Mouse (Mus musculus) hindbrain, embryonic 15.5 days (tissue): ENCODE measurements at regions not wholly inside any gene's neighbourhood (a gene's known extent, or its start where the extent isn't known, plus 50 kb on each side); places are given as distances from the start of the nearest gene placed in this dataset.

ENCODE experiments used
- ATAC-seq: fragments of 200-750 bp; cut with Nextera tagmentation; 2 replicates; pipeline ENCODE4 v1.8.0; 2017; ENCODE audit warnings: low read depth, moderate number of reproducible peaks, moderate TSS enrichment; ENCODE audit not compliant: low FRiP score
- H3K27ac ChIP-seq: fragments of 300-500 bp; sonication (generic); replicated peaks from 2 replicates; pipeline ENCODE4 v1.5.1; 2015; ENCODE audit warnings: mild to moderate bottlenecking, inconsistent platforms
- H3K27me3 ChIP-seq: fragments of 300-500 bp; sonication (generic); 2 replicates; pipeline ENCODE4 v1.6.1; 2015; ENCODE audit warnings: control low read depth, inconsistent platforms
- H3K36me3 ChIP-seq: fragments of 300-500 bp; sonication (generic); 2 replicates; pipeline ENCODE4 v1.6.1; 2015; ENCODE audit warnings: control low read depth, inconsistent platforms
- H3K4me1 ChIP-seq: fragments of 300-500 bp; sonication (generic); replicated peaks from 2 replicates; pipeline ENCODE4 v1.6.1; 2015; ENCODE audit warnings: control low read depth, inconsistent platforms
- H3K4me2 ChIP-seq: fragments of 300-500 bp; sonication (generic); 2 replicates; pipeline ENCODE4 v1.6.1; 2015; ENCODE audit warnings: moderate library complexity, mild to moderate bottlenecking, inconsistent platforms
- H3K4me3 ChIP-seq: fragments of 300-500 bp; sonication (generic); 2 replicates; pipeline ENCODE4 v1.5.1; 2015; ENCODE audit warnings: mild to moderate bottlenecking, inconsistent platforms
- H3K9ac ChIP-seq: fragments of 300-500 bp; sonication (generic); 2 replicates; pipeline ENCODE4 v1.6.1; 2015; ENCODE audit warnings: inconsistent platforms
- H3K9me3 ChIP-seq: fragments of 300-500 bp; sonication (generic); 2 replicates; pipeline ENCODE4 v1.6.1; 2016; ENCODE audit warnings: control low read depth, inconsistent platforms
- WGBS: fragments of 180-500 bp; shearing (Covaris S2); methylation state at CpG from one replicate; pipeline ENCODE4 v1.1.7; 2015; 5-methylcytosine and 5-hydroxymethylcytosine counted together

DNA sequence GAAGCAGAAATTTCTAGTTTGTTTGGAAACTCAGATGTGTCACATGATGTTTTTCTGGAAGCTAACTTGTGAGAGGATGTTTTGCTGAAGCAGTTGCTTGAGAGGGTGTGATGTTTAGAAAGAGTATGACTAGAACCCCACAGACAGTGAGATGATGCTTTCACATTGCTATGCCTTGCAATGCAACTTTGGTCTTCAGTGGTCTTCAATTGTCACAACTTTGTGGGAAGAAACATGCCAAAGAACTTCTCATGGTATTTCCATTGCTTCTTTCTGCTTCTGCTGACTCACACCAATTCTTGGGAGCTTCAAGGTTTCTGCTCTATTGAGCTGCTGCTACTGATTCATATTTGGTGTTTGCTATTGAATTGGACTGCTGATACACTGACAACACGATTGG, 365.3 kb upstream of the Tmem229a start:
- Histone ChIP-seq H3K4me2 (no peak overlapping the region), H3K27ac (no peak overlapping the region), H3K4me3 (no peak overlapping the region), H3K4me1 (no peaks in the 10 kb centered on the region), H3K36me3 (no peaks in the 10 kb centered on the region), H3K9me3 (no peaks in the 10 kb centered on the region), H3K27me3 (no peaks in the 10 kb centered on the region), H3K9ac (no peak overlapping the region)
- ATAC-seq: no peak
- WGBS: 71% methylated on average over 1 of the region's 1 CpGs

DNA sequence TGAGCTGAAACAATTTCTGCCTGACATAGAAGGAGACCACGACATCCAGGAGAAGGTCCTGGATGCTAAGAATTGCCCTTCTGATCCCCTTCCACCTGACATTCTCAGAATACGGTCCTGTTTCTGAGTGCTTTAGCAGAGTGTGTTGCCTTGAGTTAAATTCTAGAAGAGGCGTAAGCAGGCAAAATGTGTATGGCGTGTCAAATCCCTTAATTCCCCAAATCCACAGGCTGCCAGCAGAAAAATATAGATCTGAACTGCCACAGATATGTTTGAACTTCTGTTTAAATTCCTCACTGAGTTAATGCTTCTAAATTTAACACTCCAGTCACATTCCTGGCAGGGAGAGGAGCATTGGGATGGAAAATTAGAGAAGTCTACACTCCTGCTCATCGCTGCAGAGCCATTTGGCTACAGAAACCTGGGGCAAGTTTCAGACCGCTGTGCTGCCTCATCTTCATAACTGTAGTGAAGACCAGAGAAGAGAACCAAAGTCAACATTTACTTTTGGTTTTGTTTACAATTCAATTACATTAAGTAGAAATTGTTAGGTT, 364.3 kb upstream of the Tmem229a start:
- Histone ChIP-seq H3K9me3 (no peaks in the 10 kb centered on the region), H3K4me3 (no peak overlapping the region), H3K36me3 (no peaks in the 10 kb centered on the region), H3K4me1 (no peaks in the 10 kb centered on the region), H3K4me2 (no peak overlapping the region), H3K27ac (no peak overlapping the region), H3K27me3 (no peaks in the 10 kb centered on the region), H3K9ac (no peak overlapping the region)
- 88% methylated on average over 6 of the region's 6 CpGs for WGBS
- no peak for ATAC-seq

DNA sequence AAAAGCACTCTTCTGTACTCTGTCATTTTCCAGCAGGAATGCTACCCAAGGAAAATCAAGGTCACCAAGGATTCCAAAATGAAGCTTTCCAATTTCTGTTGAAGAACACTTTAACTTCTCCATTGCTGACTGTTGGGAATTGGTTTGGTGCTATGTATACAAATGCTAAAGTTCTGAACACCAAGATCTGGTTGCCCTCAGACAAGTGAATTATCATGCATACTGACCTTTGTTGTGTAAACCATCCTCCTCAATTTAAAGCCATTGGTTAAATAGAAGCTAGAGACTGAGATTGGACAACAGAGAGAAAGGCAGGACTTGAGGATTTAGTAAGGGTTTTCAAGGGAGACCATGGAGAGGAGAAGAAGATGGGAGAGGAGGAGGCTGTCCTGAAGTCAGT, 351.4 kb upstream of the Tmem229a start:
- Histone ChIP-seq H3K4me1 (no peaks in the 10 kb centered on the region), H3K9me3 (no peaks in the 10 kb centered on the region), H3K36me3 (no peaks in the 10 kb centered on the region), H3K9ac (no peak overlapping the region), H3K27me3 (no peaks in the 10 kb centered on the region), H3K4me2 (no peak overlapping the region), H3K4me3 (no peak overlapping the region), H3K27ac (no peak overlapping the region)
- no peak for ATAC-seq

DNA sequence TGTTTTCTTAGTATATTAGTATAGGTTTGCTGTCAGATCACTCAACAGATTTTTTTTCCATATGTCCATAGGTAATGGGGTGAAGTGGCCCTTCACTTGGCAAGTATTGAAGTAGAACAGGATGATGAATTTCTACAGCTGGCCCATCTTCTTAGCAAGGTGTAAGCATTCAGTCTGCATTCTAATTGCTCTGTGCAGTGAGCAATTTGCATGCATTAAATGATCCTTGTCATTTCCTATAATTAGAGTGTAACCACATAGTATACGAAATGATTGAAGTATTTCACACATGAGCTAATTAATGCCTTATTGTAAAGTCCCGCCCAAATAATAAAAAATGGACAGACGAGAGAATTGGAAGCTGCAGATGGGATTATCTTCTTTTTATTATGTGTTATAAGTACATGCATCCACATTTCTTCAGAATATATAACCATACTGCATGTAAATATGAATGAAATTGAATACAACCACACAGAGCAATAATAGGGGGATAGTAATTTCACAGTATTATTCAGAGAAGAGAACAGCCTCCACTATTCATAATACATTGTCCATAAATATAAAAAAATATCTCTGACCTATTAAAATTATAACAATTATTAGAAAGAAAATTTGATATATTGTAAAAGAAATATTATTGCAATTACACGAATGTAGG, 348.9 kb upstream of the Tmem229a start:
- no peaks in the 10 kb centered on the region for H3K27me3 ChIP-seq
- H3K4me1 ChIP-seq: no peaks in the 10 kb centered on the region
- no peak overlapping the region for H3K4me3 ChIP-seq
- 68% methylated on average over 4 of the region's 4 CpGs for WGBS
- H3K27ac ChIP-seq: no peak overlapping the region
- no peak overlapping the region for H3K4me2 ChIP-seq
- no peak overlapping the region for H3K9ac ChIP-seq
- H3K36me3 ChIP-seq: no peaks in the 10 kb centered on the region
- no peak for ATAC-seq
- H3K9me3 ChIP-seq: no peaks in the 10 kb centered on the region

DNA sequence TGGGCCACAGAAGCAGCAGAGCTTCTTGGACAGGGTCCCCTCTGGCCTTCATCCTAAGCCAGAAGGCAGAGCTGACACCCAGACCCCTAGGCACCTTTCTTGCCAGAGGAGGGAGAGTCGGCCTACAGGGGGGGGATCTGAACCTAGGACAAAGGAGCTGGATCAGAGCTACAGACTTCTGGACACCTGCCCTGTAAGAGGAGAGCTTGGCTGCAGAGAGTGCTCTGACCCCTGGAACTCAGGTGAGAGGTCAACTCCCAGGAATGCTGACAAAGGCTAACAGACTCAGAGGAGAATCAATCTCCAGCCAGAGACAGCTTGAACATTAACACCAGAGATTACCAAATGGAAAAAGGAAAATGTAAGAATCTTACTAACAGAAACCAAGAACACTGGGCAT, 335.5 kb upstream of the Tmem229a start:
- Histone ChIP-seq H3K4me1 (no peaks in the 10 kb centered on the region), H3K4me3 (no peak overlapping the region), H3K9me3 (no peaks in the 10 kb centered on the region), H3K9ac (no peak overlapping the region), H3K4me2 (no peak overlapping the region), H3K27ac (no peak overlapping the region), H3K36me3 (no peaks in the 10 kb centered on the region), H3K27me3 (no peaks in the 10 kb centered on the region)
- WGBS: 90% methylated on average over 1 of the region's 1 CpGs
- ATAC-seq: no peak

DNA sequence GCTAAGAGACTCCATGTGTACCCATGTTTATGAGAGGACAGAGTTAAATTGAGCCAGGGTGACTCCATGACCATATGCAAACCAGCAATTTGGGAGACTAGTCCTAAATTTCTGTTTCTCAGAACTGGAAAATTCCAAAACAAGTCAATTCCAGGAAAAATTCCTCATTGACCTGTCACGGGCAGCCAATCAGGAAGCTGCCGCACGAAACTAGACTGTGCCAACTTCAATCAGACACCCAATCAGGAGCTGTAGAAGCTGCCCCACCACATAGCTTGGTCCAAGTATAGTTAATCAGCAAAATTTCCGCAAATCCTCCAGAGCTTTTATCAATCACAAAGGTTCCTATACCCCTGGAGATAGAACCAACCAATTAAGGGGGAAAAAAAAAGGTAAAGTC, 331.5 kb upstream of the Tmem229a start:
- no peaks in the 10 kb centered on the region for H3K4me1 ChIP-seq
- H3K4me3 ChIP-seq: no peak overlapping the region
- no peak overlapping the region for H3K4me2 ChIP-seq
- no peak overlapping the region for H3K27ac ChIP-seq
- 94% methylated on average over 4 of the region's 4 CpGs for WGBS
- no peak overlapping the region for H3K9ac ChIP-seq
- no peak for ATAC-seq
- H3K36me3 ChIP-seq: no peaks in the 10 kb centered on the region
- no peaks in the 10 kb centered on the region for H3K9me3 ChIP-seq
- H3K27me3 ChIP-seq: no peaks in the 10 kb centered on the region

DNA sequence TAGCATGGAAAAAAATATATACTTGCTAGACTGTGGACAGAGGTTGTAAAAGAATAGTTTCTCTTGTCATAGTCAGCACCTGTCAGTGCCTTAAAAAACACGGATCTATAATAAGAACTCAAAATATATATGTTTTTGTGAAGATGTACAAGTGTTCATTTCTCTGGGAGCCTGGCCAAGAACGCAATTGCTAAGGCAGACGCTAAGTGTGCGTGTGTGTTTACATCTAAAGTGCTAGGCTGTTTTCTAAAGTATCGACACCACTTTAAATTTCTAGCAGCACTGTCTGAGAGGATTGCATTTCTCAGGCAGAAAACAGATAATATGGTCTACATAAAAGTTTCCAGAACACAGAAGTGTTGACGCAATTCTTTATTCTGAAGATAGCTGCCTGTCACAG, 330.2 kb upstream of the Tmem229a start:
- Histone ChIP-seq H3K9me3 (no peaks in the 10 kb centered on the region), H3K4me3 (no peak overlapping the region), H3K4me2 (no peak overlapping the region), H3K36me3 (no peaks in the 10 kb centered on the region), H3K9ac (no peak overlapping the region), H3K27ac (no peak overlapping the region), H3K27me3 (no peaks in the 10 kb centered on the region), H3K4me1 (no peaks in the 10 kb centered on the region)
- no peak for ATAC-seq
- WGBS: 88% methylated on average over 6 of the region's 6 CpGs

DNA sequence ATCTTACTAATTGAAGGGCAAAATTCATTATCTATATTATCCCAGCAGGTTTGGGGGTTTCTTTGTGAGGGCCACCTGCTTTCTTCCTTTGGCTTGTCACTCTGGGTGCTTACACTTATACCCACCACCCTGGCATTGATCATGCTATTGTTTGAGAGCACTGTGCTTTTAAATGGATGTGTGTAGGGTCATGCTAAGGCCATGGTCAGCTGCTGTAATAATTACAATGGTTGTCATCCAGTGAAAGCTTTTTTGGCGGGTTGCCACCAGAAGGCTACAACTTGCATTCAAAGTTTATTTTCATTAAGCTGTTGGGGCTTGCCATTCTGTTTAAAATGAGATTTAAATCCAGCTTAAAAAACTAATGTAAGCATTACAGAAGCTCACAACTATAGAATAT, 322.4 kb upstream of the Tmem229a start:
- 13% methylated on average over 1 of the region's 1 CpGs for WGBS
- H3K9me3 ChIP-seq: no peaks in the 10 kb centered on the region
- H3K9ac ChIP-seq: no peak overlapping the region
- H3K27ac ChIP-seq: no peak overlapping the region
- peak; percentile 54; the same call in 1 of the 2 replicates for ATAC-seq
- H3K4me1 ChIP-seq: no peaks in the 10 kb centered on the region; the same call in 1 of the 2 replicates
- no peak overlapping the region for H3K4me2 ChIP-seq
- H3K27me3 ChIP-seq: no peaks in the 10 kb centered on the region; the same call in 1 of the 2 replicates
- H3K36me3 ChIP-seq: no peaks in the 10 kb centered on the region
- no peak overlapping the region for H3K4me3 ChIP-seq

DNA sequence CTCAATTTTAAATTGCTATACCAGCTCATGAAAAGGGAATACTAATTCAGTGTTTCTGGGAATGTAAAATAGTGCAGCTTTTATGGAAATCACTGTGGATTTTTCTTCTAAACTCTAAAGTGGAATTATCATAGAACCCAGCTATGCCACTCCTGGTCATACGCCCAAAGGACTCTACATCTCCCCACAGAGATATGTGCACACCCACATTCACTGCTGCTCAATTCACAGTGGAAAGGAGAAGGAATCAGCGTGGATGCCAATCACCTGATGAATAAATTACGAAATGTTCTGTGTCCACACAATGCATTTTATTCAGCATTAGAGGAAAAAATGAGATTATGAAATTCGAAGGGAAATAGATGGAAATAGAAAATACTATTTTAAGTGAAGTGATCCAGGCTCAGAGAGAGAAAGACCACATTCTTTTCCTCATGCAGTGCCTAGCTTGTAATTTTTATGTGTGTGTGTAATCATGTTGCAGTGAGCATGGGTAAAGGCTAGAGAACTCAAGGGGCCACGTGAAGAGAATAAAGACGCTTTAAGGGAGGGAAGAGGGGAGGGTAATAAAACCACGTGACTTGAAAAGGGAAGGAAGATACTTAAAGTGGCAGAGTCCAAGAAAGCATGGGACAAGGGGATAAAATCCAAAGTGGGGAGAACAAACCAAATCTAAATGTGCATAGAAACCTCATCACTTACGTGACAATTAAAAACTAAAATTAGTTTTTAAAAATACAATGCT, 321.8 kb upstream of the Tmem229a start:
- 0 out of 2 replicates have a peak, but pooled peaks have one; percentile 63 for ATAC-seq
- Histone ChIP-seq H3K36me3 (no peaks in the 10 kb centered on the region), H3K27ac (no peak overlapping the region), H3K9me3 (no peaks in the 10 kb centered on the region), H3K27me3 (no peaks in the 10 kb centered on the region; the same call in 1 of the 2 replicates), H3K4me3 (no peak overlapping the region), H3K4me2 (no peak overlapping the region), H3K4me1 (no peaks in the 10 kb centered on the region; the same call in 1 of the 2 replicates), H3K9ac (no peak overlapping the region)
- WGBS: 41% methylated on average over 8 of the region's 8 CpGs

DNA sequence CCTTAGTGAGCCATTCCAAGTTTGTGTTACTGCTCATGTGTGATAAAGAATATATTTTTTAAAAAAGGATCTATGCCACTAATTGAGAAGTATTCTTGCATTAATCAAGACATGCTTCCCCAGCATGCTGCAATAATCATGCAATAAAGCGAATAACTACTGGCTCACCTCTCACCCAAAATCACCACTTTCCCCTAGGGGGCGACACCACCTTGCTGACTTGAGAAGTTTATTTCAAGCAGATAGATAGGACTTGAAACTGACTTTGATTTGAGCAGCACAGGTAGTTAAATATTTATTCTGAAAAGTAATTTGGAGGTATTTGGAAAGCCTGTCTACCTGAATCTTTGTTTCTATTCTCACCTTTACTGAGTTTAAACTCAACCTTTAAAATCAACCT, 320.1 kb upstream of the Tmem229a start:
- no peak for ATAC-seq
- H3K27ac ChIP-seq: no peak overlapping the region
- H3K9me3 ChIP-seq: no peaks in the 10 kb centered on the region
- WGBS: 50% methylated on average over 2 of the region's 2 CpGs
- no peak overlapping the region for H3K4me3 ChIP-seq
- no peaks in the 10 kb centered on the region for H3K36me3 ChIP-seq
- no peaks in the 10 kb centered on the region; the same call in 1 of the 2 replicates for H3K27me3 ChIP-seq
- no peaks in the 10 kb centered on the region; the same call in 1 of the 2 replicates for H3K4me1 ChIP-seq
- no peak overlapping the region for H3K9ac ChIP-seq
- H3K4me2 ChIP-seq: no peak overlapping the region

DNA sequence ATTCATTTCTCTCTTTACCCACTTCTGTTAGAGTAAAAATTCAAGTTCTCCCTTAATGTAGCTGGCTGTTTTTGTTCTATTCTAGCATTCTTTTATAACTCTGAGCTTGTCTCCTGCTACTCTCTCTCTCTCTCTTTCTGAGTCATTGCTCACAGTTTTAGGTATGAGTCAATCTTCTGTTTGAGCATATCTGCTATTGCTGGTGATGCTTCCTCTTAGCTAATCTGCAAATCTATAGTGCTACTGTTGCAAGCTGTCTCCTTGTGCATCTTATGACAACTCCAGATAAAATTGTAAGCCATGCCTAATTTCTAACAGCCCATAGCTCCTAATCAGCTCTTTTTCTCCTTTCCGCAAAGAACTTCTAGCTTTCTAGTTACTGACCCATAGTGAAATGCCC, 304.5 kb upstream of the Tmem229a start:
- Histone ChIP-seq H3K4me2 (no peak overlapping the region), H3K9me3 (no peaks in the 10 kb centered on the region), H3K9ac (no peak overlapping the region), H3K27me3 (no peaks in the 10 kb centered on the region), H3K27ac (no peak overlapping the region), H3K36me3 (no peaks in the 10 kb centered on the region), H3K4me3 (no peak overlapping the region), H3K4me1 (no peaks in the 10 kb centered on the region)
- WGBS: 97% methylated on average over 1 of the region's 1 CpGs
- ATAC-seq: no peak

DNA sequence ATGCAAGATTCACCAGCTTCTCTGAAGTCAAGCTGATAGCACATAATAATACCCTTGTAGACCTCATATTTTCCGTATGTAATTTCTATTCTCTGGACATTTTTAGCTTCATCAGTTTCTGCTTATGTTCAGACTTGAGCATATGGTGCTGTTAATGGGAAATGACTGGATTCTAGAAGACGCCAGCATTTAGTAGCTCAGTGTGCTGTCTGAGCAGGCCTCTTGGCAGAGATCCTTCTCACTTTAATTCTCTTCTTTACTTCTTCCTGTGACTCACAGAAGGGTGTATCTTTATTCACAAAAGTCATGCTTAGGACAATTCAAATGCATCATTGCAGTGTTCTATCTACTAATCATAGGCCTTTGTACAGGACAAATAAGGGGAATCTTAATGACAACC, 299.7 kb upstream of the Tmem229a start:
- Histone ChIP-seq H3K9ac (no peak overlapping the region), H3K4me3 (no peak overlapping the region), H3K4me1 (no peaks in the 10 kb centered on the region), H3K27me3 (no peaks in the 10 kb centered on the region), H3K36me3 (no peaks in the 10 kb centered on the region), H3K4me2 (no peak overlapping the region), H3K27ac (no peak overlapping the region), H3K9me3 (no peaks in the 10 kb centered on the region)
- ATAC-seq: no peak
- 76% methylated on average over 2 of the region's 2 CpGs for WGBS
